Mouse (Mus musculus) liver, embryonic 14.5 days (tissue): Measurements from ENCODE around the gene Dnah3.

Experiments used
- CTCF ChIP-seq: IDR thresholded peaks from 2 replicates; pipeline ENCODE4 v1.5.1; 2016; ENCODE audit warnings: antibody characterized with exemption, low read depth, control low read depth
- EP300 ChIP-seq: IDR thresholded peaks from 2 replicates; pipeline ENCODE4 v1.6.1; 2016; ENCODE audit warnings: antibody characterized with exemption, low read depth

DNA sequence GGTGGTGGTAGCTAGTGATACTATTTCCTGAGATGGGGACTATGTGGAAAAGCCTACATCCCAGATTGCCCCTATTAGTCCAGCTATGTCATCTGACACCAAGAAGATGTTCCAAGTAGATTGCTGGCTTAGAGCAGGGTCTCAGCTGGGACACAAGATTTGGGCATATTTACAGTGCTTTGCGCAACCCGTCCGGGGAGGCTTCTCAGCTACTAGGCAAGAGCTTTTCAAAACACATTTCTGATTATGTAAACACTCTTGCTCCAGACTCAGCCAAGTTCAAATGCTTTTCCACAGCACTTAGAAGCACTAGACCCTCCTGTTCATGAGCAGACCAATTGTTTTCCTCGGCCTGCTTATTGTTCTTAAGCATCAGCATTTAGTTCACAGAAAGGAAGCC lies 28.7 kb upstream of the Dnah3 start:
- TF ChIP-seq EP300, result no peak
- TF ChIP-seq CTCF, result no peak
